Mouse (Mus musculus) C2C12 (cell line): ENCODE data around the gene Derl3.

Source experiments
- MYOD1 ChIP-seq: IDR thresholded peaks from one replicate; pipeline ENCODE4 v1.6.1; 2011; ENCODE audit warnings: low read depth; ENCODE audit not compliant: control insufficient read depth, insufficient read length
- MYOG ChIP-seq: IDR thresholded peaks from one replicate; pipeline ENCODE4 v1.6.1; 2011; ENCODE audit not compliant: control insufficient read depth, insufficient read length; ENCODE audit errors: extremely low read depth

- TF ChIP-seq MYOD1, result no peak
- TF ChIP-seq MYOG, result no peak
Observed at GRCm38 (mm10) chr10:75894601-75895000, 1.4 kb downstream of the Derl3 start.
